Mouse (Mus musculus): ENCODE measurements around the gene Rabep2. TPM values are rescaled to one million over a fixed set of nuclear protein-coding genes. Genes with fewer than 3 reads are reported as not detected.
A peak's percentile ranks its signal among the peaks of the same experiment; 100 is the strongest.

Rabep2 gene
- total RNA-seq, 2 experiments from 2014 or later: 4.9 to 12.9 TPM

GRCm38 (mm10) chr7:126461626-126462025 is 33.1 kb downstream of the Rabep2 start:
- ATAC-seq (replicated peaks; ENCODE audit: poor library complexity): no peak

DNA sequence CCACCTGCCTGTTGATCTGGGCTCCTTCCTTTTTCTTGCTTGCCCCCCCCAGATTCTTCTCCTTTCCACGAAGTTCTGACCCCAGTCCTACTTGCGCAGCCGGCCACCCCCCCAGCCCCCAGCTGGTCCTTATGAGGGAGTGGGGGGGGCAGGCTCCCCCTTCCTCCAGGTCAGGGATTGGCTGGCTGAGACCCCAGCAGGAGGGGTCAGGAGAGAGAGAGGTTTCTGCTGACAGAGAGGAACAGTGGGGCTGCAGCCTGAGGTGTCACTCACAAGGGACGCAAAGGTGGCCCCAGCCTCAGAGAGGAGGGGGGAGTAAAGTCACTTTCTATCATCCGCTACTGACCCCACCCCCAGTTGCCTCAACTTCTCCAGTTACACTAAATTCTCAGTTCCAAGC is 34.4 kb downstream of the Rabep2 start, which contains the start of gene Atp2a1:
Atp2a1 (minus strand) TSS at position 105 of the 400 bp plus-strand sequence.
- no peak for ATAC-seq (replicated peaks; ENCODE audit: poor library complexity)

GRCm38 (mm10) chr7:126463547-126463946 is 35.0 kb downstream of the Rabep2 start:
- no peak for ATAC-seq (replicated peaks; ENCODE audit: poor library complexity)

- peak; percentile 78 for ATAC-seq (replicated peaks; ENCODE audit: poor library complexity)
Observed at GRCm38 (mm10) chr7:126464121-126464520, 35.6 kb downstream of the Rabep2 start.

GRCm38 (mm10) chr7:126464836-126465235 is 36.3 kb downstream of the Rabep2 start:
- ATAC-seq (replicated peaks; ENCODE audit: poor library complexity): no peak

- ATAC-seq (replicated peaks; ENCODE audit: poor library complexity): no peak
Observed at GRCm38 (mm10) chr7:126465246-126466030, 36.9 kb downstream of the Rabep2 start.

- ATAC-seq (replicated peaks; ENCODE audit: poor library complexity): no peak
Observed at GRCm38 (mm10) chr7:126466116-126466515, 37.6 kb downstream of the Rabep2 start.

- no peak for ATAC-seq (replicated peaks; ENCODE audit: poor library complexity)
Observed at GRCm38 (mm10) chr7:126466707-126467106, 38.1 kb downstream of the Rabep2 start.

DNA sequence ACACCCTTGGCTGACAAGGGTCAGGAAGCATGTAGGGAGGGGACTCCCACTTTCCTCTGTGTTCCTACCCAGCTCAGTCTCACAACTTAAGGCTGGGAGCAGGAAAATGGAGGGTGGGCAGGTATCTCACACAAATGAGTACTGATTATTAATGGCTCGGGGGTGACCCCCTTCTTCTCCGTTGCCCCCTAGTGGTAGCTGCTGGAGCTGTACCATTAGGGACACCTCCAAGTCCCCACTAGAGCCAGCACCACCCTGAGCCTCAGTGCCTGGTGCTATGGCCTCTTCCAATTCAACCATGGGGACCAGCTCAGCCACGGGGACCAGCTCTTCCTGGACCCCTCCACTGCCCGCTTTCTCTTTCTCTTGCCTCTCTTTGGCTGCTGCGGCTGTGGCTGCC is 38.7 kb downstream of the Rabep2 start:
- ATAC-seq (replicated peaks; ENCODE audit: poor library complexity): peak; percentile 58

- ATAC-seq (replicated peaks; ENCODE audit: poor library complexity): no peak
Observed at GRCm38 (mm10) chr7:126467834-126468627, 39.5 kb downstream of the Rabep2 start.

DNA sequence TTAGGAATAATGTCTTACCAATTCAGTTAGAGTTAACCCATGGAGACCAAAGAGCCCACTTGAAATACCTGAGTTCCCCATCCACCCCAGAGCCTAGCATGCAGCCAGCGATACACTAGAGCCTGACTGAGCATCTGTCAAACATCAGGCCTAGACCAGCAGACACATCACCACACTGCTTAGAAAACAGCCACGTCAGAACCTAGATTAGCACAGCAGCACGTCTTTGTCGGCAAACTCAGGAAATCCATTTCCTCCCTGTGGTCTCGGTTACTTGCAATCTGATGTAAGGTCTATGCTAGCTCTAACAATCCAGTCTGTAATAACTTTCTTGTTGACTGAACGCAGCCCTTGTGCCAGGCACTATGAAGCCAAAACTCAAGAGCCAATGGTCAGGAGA is 41.5 kb downstream of the Rabep2 start:
- ATAC-seq (replicated peaks; ENCODE audit: poor library complexity): peak; percentile 53

- ATAC-seq (replicated peaks; ENCODE audit: poor library complexity): no peak
Observed at GRCm38 (mm10) chr7:126471361-126471760, 42.8 kb downstream of the Rabep2 start.

- no peak for ATAC-seq (replicated peaks; ENCODE audit: poor library complexity)
Observed at GRCm38 (mm10) chr7:126471853-126472252, 43.3 kb downstream of the Rabep2 start.

GRCm38 (mm10) chr7:126472306-126472705 is 43.7 kb downstream of the Rabep2 start:
- peak; percentile 48 for ATAC-seq (replicated peaks; ENCODE audit: poor library complexity)

GRCm38 (mm10) chr7:126472713-126473112 is 44.2 kb downstream of the Rabep2 start:
- no peak for ATAC-seq (replicated peaks; ENCODE audit: poor library complexity)

GRCm38 (mm10) chr7:126473470-126474086 is 45.0 kb downstream of the Rabep2 start:
- ATAC-seq (replicated peaks; ENCODE audit: poor library complexity): no peak

GRCm38 (mm10) chr7:126474486-126474955 is 46.0 kb downstream of the Rabep2 start:
- no peak for ATAC-seq (replicated peaks; ENCODE audit: poor library complexity)

DNA sequence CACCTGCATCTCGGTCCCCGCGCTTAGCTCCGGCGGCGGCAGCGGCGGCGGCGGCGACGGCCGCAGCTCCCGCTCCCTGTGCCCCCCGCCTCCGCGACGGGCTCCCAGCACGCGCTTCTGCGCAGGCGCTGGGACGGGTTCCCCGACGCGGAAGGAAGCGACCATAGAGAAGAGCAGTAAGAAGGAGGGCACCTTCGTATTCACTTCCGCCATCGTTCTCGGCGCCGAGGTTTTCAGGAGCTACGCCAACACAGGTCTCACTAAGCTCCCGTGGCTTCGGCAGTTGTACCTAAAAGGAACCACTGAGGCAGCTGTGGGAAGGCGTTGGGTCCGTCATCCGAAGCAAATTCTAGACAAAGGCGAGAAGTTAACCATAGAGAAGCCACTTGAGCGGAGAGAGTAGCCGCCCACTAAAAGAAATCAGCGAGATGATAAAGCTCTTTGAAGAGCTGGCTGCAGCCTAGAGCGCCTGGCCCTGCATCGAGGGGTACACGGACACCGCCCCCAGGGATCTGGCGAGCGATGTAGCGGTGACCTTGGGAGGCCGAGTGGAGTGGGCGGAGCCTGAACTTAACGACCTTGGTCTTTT is 46.5 kb downstream of the Rabep2 start, which contains the start of gene Sh2b1:
Sh2b1 (minus strand) TSS at position 432 of the 589 bp plus-strand sequence.
- peak; percentile 71 for ATAC-seq (replicated peaks; ENCODE audit: poor library complexity)

DNA sequence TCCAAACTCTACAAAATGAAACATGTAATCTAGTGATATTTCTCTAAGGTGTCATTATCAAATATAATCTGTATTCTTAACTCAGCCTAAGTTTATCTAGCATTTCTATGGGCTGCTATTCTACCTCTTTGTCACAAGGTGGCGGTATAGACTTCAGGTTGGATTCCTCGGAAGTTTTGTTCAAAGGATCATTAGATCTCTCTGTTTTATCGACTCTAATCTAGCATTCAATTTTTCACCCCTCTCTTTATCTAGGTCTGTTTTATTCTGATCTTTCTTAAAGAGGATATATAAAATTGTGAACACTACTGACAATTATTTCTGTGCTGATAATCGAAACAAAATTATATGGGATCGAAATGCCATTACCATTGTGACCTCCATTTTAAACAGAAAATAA is 53.1 kb downstream of the Rabep2 start:
- ATAC-seq (replicated peaks; ENCODE audit: poor library complexity): peak; percentile 67; the same call in 1 of the 2 replicates

DNA sequence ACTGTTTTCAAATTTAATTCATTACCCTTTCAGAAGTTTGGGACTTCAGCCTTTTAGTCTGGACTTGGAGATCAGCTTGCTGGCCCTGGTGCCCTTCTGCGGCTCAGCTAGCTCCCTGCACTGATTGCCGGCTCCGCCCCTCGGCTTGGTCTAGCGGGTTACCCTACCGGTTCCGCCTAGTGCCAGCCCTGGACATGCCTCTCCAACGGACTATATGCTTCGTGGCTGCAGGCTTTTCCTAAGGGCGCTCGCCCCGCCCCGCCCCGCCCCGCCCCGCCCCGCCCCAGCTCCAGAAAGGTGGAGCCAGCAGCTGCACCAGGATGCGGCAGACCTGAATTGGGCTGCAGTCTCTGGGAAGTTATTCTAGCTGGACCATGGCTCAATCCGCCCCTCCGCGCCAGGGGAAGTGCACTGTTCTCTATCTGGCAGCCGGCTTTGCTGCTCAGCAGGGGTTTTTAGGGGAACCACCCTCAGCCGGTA is 53.9 kb downstream of the Rabep2 start:
- ATAC-seq (replicated peaks; ENCODE audit: poor library complexity): peak; percentile 71

GRCm38 (mm10) chr7:126487052-126487483 is 58.5 kb downstream of the Rabep2 start, which contains the start of gene Tufm:
Gene Tufm, plus strand, starts transcription at chr7:126487361.
- peak; percentile 83 for ATAC-seq (replicated peaks; ENCODE audit: poor library complexity)
